Mouse (Mus musculus) right cerebral cortex, postnatal 14 days (tissue): Measurements from ENCODE around the gene Tnrc6b.
A peak's percentile ranks its signal among the peaks of the same experiment; 100 is the strongest.
"Not testable (repeated sequence)": the region's sequence is repeated elsewhere in the genome, so short reads cannot be mapped to it uniquely, and the experiment has no call there.

Source experiments
- DNase-seq: peaks from one replicate; pipeline ENCODE4 v3.0.0; 2022

Gene Tnrc6b

DNA sequence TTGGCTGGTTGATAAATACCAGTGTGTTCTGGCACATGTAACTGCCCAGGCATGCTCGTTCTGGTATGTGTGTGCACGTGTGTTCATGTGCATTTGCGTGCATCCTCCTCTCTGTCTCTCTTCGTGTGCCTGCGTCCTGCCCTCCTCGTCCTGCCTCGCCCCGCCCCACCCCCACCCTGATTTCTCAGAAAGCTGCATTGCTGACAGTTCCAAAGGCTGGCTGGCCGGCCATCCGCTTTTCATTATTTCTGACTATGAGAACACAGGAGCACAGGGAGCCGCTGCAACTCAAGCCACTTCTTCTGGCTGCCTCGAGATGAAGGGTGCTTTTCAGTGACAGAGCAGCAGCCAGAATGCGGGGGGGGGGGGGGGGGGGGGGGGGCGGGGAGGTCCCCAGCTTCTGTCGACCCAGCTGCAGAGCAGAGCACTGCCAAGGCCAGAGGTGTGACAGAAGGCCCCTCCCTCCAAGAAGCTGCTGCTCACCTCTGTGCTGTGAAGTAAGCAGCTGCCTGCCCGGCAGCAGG, 219.0 kb downstream of the Tnrc6b start:
- no peak for DNase-seq

DNA sequence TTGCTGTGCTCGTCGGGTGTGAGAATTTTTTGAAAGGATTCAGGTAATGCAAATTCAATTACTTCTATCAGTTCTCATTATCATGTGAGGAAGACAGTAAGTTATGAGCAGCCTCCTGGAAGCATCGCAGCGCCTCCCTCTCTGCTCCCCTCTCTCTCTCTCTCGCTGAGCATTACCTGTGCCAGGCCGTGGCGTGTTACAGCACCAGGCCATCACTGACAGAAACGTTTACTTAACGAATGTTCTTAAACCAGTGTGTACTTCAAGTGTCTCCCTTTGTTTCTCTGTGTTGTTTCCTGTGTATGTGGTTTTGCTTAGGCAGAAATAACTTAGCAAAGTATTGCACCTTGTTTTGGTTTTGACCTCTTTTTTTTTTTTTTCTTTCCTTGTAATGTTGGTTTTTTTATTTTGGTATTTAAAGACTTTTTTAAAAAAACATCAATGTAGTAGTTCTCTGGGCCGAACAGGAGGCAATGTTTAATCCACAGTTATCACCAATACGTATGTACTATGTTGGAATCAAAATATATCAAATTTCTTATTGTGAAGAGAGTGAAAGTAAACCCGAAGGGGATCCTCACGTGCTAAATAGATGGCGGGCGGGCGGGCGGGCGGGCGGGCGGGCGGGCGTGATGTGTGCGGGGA, 219.7 kb downstream of the Tnrc6b start:
- DNase-seq, result not testable (repeated sequence)

DNA sequence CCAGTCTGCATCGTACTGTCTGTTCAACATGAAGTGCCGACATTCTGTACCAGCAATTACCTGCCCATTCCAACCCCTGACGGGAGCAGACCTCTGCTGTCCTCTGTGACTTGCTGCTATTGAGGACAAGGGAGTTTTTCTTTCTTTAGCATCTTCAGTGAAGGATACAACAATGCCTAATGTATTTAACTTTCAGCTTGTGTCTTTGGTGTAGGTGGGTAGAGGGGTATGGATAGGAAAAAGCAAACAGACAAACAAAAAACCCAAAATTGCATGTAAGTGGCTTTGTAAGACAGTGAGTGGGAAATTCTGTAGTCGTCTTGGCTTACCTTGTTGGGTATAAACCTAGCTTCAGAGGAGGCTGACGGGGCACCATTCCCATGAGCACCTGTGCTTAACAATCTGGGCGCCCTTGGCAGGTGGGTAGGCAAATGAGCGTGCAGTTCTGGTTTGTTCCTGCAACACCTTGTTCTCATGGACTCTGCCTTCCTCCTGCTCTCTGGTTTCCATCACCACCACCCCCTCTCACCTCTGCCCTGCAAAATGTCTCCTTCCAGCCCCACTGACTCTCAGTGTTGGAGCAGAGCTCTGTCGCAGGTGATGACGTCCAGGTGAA, 220.3 kb downstream of the Tnrc6b start:
- DNase-seq, result no peak

DNA sequence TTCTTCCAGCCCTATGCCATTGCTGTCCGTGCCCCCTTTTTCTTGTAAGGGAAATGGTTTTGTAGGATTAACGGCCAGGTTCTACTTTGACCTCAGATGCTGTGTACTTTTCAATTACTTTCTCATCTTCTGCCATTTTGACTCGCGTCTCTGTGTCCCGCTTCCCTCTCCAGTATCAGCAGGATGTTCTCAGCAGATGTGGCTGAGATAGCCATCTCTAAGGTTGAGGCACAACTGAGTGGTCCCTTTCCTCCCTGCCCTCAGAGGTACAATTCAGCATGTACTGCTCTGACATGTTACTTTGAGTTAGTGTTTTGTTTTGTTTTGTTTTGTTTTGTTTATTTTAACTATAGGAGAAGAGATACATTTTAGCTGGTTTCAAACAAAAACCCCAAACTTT, 223.7 kb downstream of the Tnrc6b start:
- DNase-seq, result no peak

DNA sequence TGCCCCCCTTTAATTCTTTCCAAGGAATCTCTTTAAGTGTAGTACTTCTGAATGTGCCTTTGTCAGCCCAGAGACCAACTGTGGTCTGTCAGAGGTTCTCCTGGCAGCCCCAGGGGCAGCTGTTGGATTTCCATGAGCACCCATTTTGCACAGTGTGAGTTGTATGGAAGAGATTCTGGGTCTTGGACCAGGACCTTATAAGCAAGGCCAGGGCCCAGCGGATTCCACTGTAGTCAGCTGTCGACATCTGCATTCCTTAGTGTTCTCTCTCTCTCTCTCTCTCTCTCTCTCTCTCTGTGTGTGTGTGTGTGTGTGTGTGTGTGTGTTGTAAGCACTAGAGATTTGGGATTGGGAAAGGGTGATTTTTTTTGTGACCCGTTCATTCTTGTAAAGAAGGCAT, 225.6 kb downstream of the Tnrc6b start:
- DNase-seq, result no peak

DNA sequence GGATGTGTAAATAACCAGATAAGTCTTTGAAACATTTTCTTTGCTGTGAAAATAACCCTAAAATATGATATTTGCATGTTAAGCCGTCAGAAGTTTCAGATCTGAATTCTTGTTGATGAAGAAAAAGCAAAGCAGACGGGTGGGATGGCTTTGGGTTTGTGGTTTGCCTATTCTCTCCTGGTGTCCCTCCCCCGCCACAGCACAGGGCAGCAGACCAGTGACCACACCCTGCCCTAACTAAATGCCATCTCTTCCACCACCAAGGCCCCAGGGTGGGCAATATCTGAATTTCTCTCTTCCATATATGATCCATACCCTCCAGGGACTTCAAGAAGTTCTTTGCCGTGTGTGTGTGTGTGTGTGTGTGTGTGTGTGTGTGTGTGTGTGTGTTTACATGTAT, 227.5 kb downstream of the Tnrc6b start:
- DNase-seq, result no peak

DNA sequence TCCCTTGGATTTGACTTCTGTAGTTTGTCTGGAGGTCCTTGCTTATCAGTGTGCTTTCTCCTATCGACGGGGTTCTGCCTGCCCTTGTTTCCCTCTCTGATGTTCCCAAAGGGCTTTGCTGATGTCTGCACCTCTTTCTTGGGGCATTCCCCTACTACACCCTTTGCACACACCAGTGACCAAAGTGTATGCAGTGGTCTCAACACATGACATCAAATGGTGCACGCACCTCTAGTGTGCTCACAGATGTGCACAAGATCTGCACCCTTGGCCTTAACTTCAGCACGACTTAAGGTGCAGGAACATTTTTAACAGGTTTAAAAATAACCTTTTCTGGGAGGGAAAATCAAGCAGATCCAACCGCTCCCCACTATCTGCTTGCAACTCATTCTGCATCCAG, 228.3 kb downstream of the Tnrc6b start:
- no peak for DNase-seq

DNA sequence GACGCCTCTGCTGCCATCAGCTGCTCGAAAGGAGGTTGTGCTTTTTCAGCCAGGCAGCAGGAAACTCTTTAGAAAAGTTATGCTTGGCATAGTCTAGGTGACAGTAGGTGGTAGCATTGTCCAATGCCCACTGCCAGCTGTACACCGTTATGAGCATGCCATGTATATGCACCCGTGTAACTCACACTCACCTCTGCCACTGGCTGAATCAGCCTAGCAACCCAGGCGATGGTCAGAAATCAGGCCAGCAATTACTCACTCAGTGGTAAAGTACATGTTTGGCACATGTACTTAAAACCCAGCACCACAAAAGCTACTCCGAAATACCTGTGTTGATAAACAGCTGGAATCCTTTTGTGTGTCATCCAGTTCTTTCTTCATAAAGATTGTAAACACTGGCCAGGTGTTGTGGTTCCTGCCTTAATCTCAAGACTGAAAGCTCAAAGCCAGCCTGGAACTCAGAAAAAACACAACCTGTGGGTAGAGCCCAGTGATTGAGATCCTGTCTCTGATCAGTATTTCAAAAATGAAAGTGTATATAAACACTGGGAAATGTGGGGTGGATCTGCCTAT, 230.4 kb downstream of the Tnrc6b start:
- no peak for DNase-seq

DNA sequence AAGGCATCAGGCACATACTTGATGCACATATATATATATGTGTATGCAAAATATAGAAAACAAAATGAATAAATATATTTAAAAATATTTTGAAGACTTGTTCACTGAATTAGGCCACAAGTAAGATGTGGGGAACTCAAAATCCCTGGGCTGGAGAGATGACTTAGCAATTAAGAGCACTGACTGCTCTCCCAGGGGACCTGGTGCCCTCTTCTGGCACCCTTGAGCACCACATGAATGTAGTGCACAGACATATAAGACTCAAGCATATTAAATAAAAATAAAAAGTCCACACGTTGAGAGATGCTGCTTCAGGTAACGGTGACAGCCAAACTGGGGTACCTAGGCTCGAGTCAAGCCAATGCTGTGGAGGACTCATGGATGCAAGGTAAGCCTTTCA, 234.7 kb downstream of the Tnrc6b start:
- peak; percentile 44 for DNase-seq

DNA sequence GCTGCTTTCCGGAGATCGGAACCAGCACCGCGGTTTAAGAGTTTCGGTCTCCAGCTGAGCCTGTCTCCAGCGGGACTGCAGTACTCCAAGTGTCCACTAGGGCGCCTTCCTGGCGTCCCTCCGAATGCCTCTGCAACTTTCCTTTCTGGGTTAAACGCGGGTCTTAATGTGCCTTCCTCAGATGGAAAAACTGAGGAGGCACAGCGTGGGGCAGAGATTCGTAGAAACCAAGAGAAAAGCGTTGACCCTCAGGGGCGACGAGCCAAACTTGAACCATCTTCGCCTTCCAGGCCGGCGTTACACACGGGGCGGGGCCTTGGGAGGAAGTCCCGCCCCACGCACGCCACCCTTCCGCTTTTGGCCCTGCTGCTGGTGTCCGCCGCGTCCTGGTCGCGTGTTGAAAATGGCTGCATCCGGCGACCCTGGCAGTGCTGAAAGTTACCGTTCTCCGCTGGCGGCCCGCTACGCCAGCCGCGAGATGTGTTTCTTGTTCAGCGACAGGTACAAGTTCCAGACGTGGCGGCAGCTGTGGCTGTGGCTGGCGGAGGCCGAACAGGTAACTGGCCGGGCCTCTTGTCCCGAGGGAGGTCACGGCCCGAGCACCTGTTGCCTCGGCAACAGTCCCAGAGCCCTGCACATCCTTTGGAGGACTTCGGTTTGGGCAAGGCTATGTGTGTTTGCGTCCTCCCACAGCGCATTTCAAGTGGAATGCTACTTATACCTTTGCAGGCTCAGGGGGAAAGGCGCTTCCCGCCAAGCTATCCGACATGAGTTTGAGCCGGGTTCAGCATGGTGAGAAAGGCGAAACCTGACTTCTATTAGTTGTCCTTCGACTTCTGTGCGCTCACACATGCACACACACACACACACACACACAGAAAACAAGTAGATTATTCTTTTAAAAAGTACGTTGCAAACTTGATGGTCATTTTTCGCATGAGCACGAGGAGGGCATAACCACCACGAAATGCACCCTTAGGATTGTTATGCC, 237.3 kb downstream of the Tnrc6b start, which contains the start of gene Adsl:
TSS of gene Adsl (plus strand) at position 346 of the 991 bp plus-strand sequence.
- peak; percentile 88 for DNase-seq

DNA sequence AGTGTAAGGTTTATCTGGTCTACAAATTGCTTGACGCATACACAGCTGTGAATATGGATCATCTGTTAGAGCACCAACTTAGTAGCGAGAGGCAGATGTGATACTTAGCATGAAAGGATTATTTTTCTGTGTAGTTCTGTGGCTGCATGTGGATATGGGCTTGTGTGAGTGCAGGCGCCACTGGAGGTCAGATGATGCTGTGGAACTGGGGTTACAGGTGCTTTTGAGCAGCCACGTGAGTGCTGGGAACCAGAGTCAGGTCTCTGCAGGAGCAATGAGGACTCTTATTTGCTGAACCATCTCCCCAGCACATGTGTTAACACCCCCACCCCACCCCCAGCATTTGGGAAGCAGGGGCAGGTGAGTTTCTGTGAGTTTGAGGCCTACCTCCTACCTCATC, 238.3 kb downstream of the Tnrc6b start:
- DNase-seq, result no peak

DNA sequence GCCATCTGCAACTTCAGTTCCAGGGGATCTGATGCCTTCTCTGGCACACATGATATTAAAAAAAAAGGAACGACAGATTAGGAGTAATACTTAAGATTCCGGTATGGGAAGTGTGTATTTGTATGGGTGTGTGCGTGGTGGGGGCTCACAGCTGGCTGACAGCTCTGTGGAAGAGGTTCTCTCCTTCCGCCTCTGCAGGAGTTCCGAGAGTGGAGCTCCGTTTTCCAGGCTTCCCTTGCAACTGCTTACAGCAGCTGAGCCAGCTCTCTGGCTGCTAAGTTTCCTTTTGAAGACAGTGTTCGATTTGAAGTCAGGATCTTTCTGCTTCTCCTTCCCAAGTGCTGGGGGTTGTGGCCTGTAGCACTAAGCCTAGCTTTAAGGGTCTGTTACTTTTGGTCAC, 238.9 kb downstream of the Tnrc6b start:
- DNase-seq, result no peak

DNA sequence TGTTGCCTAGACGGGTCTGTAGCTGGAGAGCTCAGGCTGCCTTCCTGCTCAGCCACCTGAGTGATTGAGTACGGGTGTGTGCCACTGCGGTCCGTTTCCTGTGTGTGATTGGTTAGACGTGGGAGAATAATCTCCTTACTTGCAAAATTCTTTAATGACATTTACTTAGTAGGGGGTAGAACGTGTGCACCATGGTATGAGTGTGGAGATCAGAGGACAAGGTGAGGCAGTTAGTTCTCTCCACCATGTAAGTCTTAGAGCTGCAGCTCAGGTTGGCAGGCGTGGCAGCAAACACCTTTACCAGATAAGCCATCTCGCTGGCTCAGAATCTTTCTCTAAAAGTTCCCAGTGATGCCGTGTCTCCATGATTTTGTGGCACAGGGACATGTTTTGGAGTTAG, 242.9 kb downstream of the Tnrc6b start:
- no peak for DNase-seq

DNA sequence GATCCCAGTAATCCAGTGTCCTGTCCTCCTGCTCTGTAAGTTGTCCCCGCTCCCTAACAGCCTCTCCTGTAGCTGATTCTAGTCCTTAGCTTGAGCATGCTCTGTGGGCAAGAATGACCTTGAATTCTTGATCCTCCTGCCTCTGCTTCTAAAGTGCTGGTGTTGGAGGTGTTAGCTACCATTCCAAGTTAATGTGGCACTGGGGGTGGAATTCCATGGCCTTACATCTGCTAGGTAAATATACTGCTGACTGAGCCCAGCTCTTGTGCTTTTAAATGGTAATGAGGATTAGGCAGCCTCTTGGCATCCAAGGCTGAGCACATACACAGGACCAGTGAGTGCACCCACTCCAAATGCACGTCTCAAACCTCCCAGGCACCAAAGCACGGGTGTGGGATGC, 243.7 kb downstream of the Tnrc6b start:
- DNase-seq, result no peak

DNA sequence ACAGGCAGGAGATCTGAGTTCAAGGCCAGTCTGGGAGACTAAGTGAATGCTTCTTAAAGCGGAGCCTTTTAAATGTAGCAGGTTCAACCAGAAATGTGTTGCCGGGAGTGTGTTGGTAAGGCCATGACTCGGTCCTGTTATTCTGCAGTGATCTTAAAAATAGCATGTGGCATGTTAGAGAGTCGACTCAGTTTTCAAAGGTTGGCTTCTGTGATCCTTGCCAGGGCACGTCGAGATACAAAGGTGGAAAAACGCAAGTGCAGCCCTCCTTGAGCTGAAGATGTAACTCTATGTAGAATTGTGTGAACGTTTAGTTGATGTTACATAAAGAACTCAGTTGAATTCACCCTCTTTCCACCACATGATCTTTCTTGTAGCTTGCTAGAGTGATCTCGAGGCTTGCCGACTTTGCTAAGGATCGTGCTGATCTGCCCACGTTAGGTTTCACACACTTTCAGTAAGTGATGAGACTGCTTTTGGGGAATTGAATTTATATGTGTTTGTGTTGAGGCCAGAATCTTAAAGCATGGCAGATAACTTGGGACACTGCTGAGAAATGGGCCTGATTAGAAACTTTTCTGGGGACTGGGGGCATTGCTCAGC, 244.8 kb downstream of the Tnrc6b start:
- no peak for DNase-seq

DNA sequence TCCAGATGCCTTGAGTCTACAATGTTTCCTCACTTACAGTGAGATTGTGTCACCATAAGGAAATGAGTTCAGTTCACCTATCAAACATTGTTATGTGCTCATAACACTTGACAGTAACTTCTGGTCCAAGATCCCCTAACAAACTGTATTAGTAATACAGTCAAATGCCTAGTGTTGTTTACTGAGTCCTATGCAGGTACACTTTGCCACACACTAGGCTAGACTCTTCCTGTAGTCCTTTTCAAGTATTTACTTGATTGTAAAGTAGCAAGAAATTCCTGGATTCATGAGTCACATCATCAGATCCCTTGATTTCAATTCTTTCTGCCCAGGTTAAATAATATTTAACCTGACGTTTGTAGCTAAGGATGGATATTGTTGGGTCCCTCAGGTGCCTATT, 258.3 kb downstream of the Tnrc6b start:
- no peak for DNase-seq

DNA sequence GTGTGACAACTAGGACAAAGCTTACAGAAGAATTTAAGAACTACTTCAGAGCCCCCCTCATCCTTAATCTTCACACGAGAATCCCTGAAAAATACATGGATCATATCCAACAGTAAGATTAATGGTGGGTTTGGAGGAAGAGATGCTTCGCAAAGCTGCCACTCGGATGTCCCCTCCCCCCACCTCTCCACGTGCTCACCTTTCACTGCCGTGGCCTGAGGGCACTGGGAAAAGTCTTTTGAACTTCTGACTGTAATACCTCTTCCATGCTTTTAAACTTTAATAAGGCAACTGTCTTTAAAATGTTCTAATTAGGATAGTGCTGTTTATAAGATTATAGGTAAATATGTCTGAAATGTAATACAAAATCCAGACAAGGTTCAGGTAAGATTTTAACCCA, 263.2 kb downstream of the Tnrc6b start:
- no peak for DNase-seq

DNA sequence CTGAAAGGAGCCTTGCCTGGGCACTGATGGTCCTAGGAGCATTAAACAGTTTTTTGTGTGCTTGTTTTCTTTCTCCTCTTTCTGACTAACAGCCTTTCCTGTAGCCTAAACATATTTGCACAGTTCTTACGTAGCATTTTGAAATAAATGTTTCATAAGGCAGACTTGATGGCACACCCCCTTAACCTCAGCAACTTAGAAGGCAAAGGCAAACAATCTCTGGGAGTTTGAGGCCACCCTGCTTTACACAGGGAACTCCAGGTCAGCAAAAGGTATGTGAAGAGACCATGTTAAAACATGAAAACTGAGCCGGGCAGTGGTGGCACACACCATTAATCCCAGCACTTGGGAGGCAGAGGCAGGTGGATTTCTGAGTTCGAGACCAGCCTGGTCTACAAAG, 264.6 kb downstream of the Tnrc6b start:
- no peak for DNase-seq

DNA sequence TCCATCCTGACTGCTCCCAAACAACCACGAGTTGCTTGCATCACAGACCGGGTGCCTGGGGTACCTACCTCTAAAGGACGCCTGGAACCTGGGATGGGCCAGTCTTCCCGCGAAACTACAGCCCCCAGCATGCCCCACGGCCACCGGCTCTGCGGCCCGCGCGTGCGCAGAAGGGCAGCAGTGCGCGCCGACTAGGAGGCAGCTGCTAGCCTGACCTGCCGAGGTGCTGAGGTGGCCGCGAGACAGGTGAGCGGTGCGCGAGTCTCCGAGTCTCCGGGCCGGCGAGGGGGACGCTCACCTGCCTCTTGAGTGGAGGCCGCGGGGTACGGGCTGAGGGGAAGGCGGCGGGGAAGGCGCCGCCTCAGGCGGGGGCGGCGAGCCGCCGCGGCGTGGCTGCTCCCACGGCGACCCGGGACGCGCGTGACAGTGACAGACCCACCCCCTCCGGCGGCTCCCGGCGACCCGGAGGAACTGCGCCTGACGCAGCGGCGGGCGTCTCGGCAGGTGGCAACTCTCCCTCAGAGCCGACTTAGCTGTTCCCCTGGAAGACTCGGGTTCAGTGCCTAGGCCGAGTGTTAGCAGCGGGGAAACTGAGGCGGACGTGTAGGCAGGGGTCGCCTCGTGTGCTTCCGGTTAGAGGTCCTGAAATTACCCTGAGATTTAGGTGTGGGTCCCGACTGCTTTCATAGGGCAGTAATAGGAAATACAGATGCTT, 266.7 kb downstream of the Tnrc6b start, which contains the start of gene Sgsm3:
TSS of gene Sgsm3 (plus strand) at position 146 of the 715 bp plus-strand sequence.
- peak; percentile 80 for DNase-seq

DNA sequence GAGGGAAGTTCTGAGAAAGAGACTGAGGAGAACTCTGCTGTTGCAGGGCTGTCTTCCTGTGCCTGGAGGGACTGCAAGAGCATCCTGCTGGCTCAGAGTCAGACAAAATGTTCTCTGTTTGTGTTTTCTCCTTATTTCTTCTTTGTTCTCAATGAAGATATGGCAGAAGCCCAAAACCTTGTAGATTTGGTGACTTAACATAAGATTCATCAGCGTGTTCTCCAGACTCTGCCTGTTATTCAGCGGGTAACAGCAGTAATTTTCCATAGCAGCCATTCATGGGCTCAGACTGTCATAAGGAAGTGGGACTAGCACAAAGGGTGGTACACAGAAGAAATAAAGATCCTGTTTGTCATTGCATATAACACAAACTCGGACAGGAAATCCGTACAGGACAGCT, 268.5 kb downstream of the Tnrc6b start:
- no peak for DNase-seq

DNA sequence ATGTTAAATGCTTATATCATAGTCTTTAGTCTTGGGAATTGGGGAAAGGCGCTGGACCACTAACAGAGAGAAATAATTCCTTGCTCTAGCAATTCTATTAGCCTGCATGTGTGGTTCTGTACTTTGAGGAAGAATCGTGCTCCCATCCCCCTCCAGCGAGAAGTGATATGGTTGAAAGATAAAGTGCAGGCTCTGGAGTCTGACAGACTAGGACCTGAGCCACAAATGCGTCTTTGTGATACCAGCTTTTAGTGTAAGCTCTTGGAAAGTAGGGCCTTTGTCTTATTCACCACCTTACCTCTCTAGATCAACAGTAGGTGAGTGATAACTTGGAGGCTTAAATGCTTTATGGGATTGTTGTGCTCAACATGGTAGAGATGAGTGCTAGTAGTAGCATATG, 270.1 kb downstream of the Tnrc6b start:
- DNase-seq, result no peak

DNA sequence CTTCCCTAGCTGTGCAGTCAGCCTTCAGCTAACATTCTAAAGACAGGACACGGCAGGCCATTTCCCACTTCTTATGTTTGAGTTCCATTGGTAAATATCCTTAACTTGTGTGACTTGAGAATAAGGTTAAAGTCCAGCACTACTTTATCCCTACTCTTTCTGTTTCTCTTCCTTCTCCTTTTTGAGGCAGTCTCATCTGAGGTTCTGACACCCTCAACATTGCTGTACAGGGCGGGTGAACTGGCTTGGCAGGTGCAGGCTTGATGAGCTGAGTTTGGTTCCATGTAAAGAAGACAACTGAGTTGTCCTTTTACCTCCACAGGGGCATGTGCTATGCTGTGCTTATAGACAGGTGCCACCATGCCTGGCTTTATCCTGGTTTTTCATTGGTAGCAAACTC, 272.2 kb downstream of the Tnrc6b start:
- DNase-seq, result no peak
